Mouse (Mus musculus): Measurements from ENCODE around the gene Tshb.

DNA sequence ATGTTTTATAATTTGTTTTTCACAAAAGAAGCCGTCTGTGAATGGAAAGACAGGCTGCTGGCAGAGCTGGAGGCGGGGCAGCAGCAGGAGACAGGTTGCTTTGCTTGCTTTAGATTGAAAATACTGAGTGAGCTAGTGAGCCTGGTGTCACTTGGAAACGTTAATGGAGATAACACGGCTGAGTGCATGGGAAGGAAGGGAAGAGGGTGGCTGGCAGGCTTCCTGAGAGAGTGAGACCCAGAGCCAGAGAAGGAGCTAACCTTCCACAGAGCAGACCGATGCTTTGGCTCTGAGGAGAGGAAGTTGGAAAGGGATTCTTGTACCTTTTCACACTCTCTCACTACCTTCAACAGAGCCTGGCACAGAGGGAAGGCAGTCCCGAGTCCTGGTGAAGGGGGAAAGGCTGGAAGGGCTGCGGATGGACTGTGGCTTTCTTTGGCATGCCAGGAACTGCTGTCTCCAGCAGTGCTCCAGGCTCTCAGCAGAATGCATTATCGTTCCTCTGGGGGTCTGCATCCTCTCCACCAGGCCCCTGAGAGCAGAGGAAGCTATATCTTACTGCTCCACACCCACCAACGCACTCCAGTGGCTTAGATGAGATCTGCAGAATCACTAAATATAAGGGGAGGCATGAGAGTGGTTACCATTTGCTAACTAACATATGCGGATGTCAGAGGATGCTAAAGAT is 18.7 kb downstream of the Tshb start:
- TF ChIP-seq CTCF (IDR thresholded peaks at IDR 0.05; ENCODE audit: low read depth, low read length) (no peak), POLR2A (IDR thresholded peaks at IDR 0.05; ENCODE audit: insufficient read depth, low read length) (no peak)
